Mouse (Mus musculus) forebrain, embryonic 11.5 days (tissue): ENCODE data around the gene Itgb2. TPM values are rescaled to one million over a fixed set of nuclear protein-coding genes. Genes with fewer than 3 reads are reported as not detected.

Experiments used
- ATAC-seq: fragments of 200-750 bp; cut with Nextera tagmentation; replicated peaks from 2 replicates; pipeline ENCODE4 v1.8.0; 2017; ENCODE audit warnings: moderate TSS enrichment; ENCODE audit not compliant: low FRiP score
- DNase-seq: peaks from one replicate; pipeline ENCODE4 v3.0.0-alpha.2; 2017; ENCODE audit warnings: low spot score
- H3K27ac ChIP-seq: fragments of 300-500 bp; sonication (generic); 2 replicates; pipeline ENCODE4 v1.5.1; 2014; ENCODE audit warnings: low read depth, low read length
- H3K27me3 ChIP-seq: fragments of 300-500 bp; sonication (generic); 2 replicates; pipeline ENCODE4 v1.6.1; 2014; ENCODE audit warnings: mild to moderate bottlenecking, low read length, mixed read lengths; ENCODE audit not compliant: control insufficient read depth, insufficient read depth
- H3K36me3 ChIP-seq: fragments of 300-500 bp; sonication (generic); 2 replicates; pipeline ENCODE4 v1.6.1; 2014; ENCODE audit warnings: mild to moderate bottlenecking, low read length, moderate library complexity, mixed read lengths; ENCODE audit not compliant: control insufficient read depth, insufficient read depth
- H3K4me1 ChIP-seq: fragments of 300-500 bp; sonication (generic); replicated peaks from 2 replicates; pipeline ENCODE4 v1.6.1; 2014; ENCODE audit warnings: low read length, mixed read lengths; ENCODE audit not compliant: control insufficient read depth, insufficient read depth
- H3K4me2 ChIP-seq: fragments of 300-500 bp; sonication (generic); 2 replicates; pipeline ENCODE4 v1.6.1; 2014; ENCODE audit warnings: low read depth, mild to moderate bottlenecking, low read length, moderate library complexity, mixed read lengths; ENCODE audit not compliant: severe bottlenecking
- H3K4me3 ChIP-seq: fragments of 300-500 bp; sonication (generic); 2 replicates; pipeline ENCODE4 v1.5.1; 2014; ENCODE audit warnings: low read depth, low read length
- H3K9ac ChIP-seq: fragments of 300-500 bp; sonication (generic); 2 replicates; pipeline ENCODE4 v1.6.1; 2014; ENCODE audit warnings: low read length
- H3K9me3 ChIP-seq: fragments of 300-500 bp; sonication (generic); 2 replicates; pipeline ENCODE4 v1.6.1; 2016; ENCODE audit warnings: low read length, mixed read lengths; ENCODE audit not compliant: control insufficient read depth
- WGBS: fragments of 180-500 bp; shearing (Covaris S2); extraction: QIAGEN DNeasy Blood & Tissue Kit; methylation state at CpG from one replicate; pipeline ENCODE4 v1.1.7; 2014; 5-methylcytosine and 5-hydroxymethylcytosine counted together
- polyA plus RNA-seq: library from polyadenylated mRNA; unstranded; fragments of >200 nt; fragmentation: Nextera tagmentation; extraction: Ambion mirVana; gene quantifications from 2 replicates; pipeline ENCODE4 v1.2.1, GENCODE M21; 2014

Itgb2 gene
- polyA plus RNA-seq, 1 experiment from 2014 or later = 1.3 TPM

GRCm38 (mm10) chr10:77582285-77582618 lies 52.2 kb downstream of the Itgb2 start:
- Histone ChIP-seq H3K27me3 (no peaks in the 10 kb centered on the region), H3K4me1 (peaks cover 6% of the 10 kb centered on the region), H3K9ac (peak overlapping the region; percentile 71), H3K9me3 (no peaks in the 10 kb centered on the region), H3K36me3 (no peaks in the 10 kb centered on the region), H3K4me2 (peak overlapping the region; percentile 80), H3K4me3 (peak overlapping the region; percentile 75), H3K27ac (no peak overlapping the region)
- 10% methylated on average over 8 of the region's 8 CpGs for WGBS
- DNase-seq = no peak
- ATAC-seq = no peak

DNA sequence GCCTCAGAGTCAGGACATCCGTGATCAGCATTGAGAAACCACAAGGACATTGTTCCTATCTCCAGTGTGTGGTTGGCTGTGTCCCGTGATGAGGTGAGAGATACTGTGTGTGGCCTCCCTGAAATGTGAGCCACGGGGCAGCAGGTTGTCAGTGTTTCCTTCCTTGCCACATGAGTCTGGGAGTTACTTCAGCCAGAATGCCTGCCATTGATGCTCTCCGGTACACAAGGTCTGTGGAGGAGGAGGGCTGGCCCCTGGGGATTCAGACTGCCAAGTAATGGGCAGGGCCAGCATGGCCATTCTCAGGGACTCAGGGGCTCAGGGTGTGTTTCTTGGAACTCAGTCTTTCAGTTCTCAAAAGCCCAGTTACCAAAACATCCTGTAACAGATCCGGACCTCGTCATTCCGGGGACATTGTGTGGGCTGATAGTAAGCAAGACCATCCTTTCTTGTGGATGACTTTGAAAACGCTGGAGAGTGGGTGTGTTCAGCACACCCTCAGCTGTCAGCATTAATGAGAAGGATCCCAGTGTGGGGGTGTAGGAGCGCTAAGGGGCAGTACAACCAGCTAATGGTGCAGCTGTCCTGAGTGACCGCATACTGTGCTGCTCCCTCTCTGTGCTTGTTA lies 53.9 kb downstream of the Itgb2 start:
- no peak overlapping the region for H3K9ac ChIP-seq

DNA sequence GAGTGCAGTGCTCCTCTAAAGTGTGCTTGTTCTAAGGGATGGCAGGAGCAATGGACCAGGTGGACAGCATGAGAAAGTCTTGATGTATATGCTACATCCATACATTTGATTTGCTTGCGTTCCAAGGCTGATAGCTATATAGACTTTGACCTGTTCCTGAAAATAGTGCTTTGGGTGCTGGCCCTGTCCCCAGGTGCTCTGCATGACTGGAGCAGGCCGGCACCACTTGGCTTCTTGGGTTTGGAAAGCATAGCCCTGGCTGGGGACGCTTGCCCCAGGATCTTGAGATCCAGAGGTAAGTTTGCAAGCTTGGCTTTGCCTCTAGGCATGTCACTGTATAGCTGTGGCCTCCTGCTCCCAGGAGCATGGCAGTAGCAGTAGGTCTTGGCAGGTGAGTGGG lies 56.6 kb downstream of the Itgb2 start:
- peaks cover 6% of the 10 kb centered on the region; the same call in 1 of the 2 replicates for H3K4me1 ChIP-seq
- H3K36me3 ChIP-seq = no peaks in the 10 kb centered on the region
- DNase-seq = no peak
- H3K4me2 ChIP-seq = no peak overlapping the region
- no peak for ATAC-seq
- no peak overlapping the region for H3K27ac ChIP-seq
- WGBS = 84% methylated on average over 3 of the region's 3 CpGs
- no peak overlapping the region for H3K9ac ChIP-seq
- no peaks in the 10 kb centered on the region for H3K9me3 ChIP-seq
- no peaks in the 10 kb centered on the region for H3K27me3 ChIP-seq
- H3K4me3 ChIP-seq = no peak overlapping the region

More for the DNA sequence above, 53.9 kb downstream of the Itgb2 start:
- H3K4me3 ChIP-seq = no peak overlapping the region
- DNase-seq (no peak), ATAC-seq (no peak)
- H3K9me3 ChIP-seq = no peaks in the 10 kb centered on the region
- H3K4me2 ChIP-seq = no peak overlapping the region
- no peaks in the 10 kb centered on the region for H3K36me3 ChIP-seq
- WGBS = 85% methylated on average over 10 of the region's 10 CpGs
- H3K27ac ChIP-seq = no peak overlapping the region
- H3K27me3 ChIP-seq = no peaks in the 10 kb centered on the region
- H3K4me1 ChIP-seq = peaks cover 6% of the 10 kb centered on the region

DNA sequence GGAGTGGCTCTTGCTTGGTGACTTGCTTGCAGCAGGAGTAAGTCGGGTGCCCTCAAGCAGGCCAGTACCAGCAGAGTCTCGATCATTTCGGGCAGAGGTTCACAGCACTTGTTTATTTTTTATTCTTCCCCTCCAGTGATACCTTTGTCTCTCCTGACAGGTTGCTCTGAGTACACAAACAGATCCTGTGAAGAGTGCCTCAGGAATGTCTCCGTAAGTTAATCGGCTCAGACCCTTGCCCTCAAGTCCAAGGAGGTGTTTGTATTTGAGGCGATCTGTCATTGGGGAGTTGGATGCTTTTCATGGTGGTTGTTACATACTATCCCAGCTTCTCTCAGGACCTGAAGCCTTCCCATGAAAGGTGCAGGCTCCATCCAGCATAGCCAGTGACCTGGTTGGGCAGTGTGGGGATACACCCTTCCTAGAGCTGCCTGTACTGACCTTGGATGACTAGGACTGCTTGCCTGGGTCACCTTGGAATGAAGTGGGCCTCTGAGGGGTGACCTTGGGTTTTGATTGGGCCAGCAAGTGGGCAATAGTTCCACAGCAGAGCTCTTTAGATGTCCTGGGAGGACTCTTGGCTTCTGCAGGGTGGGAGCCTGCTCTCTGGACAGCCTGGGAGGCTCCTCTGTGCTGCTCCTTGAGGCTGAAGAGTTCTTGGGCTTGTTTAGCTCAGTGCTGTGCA lies 57.2 kb downstream of the Itgb2 start:
- no peaks in the 10 kb centered on the region for H3K27me3 ChIP-seq
- ATAC-seq (no peak), DNase-seq (no peak)
- H3K4me2 ChIP-seq = no peak overlapping the region
- no peaks in the 10 kb centered on the region for H3K36me3 ChIP-seq
- H3K27ac ChIP-seq = no peak overlapping the region
- peaks cover 5% of the 10 kb centered on the region; the same call in 1 of the 2 replicates for H3K4me1 ChIP-seq
- H3K9me3 ChIP-seq = no peaks in the 10 kb centered on the region
- 95% methylated on average over 6 of the region's 6 CpGs for WGBS
- H3K4me3 ChIP-seq = no peak overlapping the region
- no peak overlapping the region for H3K9ac ChIP-seq

DNA sequence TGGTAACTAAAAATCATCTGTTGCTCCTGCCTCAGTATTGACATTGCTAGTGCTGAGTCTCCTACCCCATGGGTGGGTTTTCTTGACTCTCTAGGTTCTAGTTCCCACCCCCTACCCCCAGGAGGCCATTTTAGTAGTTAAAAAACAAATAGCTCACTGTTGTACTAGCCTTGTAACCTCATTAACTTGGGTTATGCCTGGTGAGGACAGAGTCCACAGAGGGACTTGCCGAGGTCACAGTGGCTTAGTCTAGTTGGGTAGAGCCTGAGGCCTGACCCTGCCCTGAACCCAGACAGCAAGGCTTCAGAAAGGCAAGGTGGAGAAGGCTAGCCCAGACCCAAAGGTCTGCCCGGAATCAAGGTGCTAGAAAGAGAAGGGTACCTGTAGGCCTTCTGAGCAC lies 58.0 kb downstream of the Itgb2 start:
- H3K27ac ChIP-seq = no peak overlapping the region
- no peaks in the 10 kb centered on the region for H3K36me3 ChIP-seq
- no peak overlapping the region for H3K9ac ChIP-seq
- no peak overlapping the region for H3K4me2 ChIP-seq
- no peak for ATAC-seq
- H3K4me1 ChIP-seq = 0 out of 2 replicates have a peak, but pooled peaks cover 1% of the 10 kb centered on the region
- 86% methylated on average over 2 of the region's 2 CpGs for WGBS
- no peak overlapping the region for H3K4me3 ChIP-seq
- no peaks in the 10 kb centered on the region for H3K9me3 ChIP-seq
- DNase-seq = no peak
- no peaks in the 10 kb centered on the region for H3K27me3 ChIP-seq

GRCm38 (mm10) chr10:77589117-77589516 lies 59.1 kb downstream of the Itgb2 start:
- ATAC-seq (no peak), DNase-seq (no peak)
- no peak overlapping the region for H3K4me3 ChIP-seq
- H3K36me3 ChIP-seq = peaks cover 2% of the 10 kb centered on the region
- WGBS = 86% methylated on average over 7 of the region's 7 CpGs
- no peaks in the 10 kb centered on the region for H3K4me1 ChIP-seq
- no peak overlapping the region for H3K27ac ChIP-seq
- no peaks in the 10 kb centered on the region for H3K27me3 ChIP-seq
- no peaks in the 10 kb centered on the region for H3K9me3 ChIP-seq
- no peak overlapping the region for H3K4me2 ChIP-seq
- no peak overlapping the region for H3K9ac ChIP-seq

- H3K4me2 ChIP-seq = no peak overlapping the region
- no peak overlapping the region for H3K9ac ChIP-seq
- no peaks in the 10 kb centered on the region for H3K9me3 ChIP-seq
- no peak for DNase-seq
- no peaks in the 10 kb centered on the region for H3K27me3 ChIP-seq
- no peaks in the 10 kb centered on the region for H3K4me1 ChIP-seq
- ATAC-seq = no peak
- no peak overlapping the region for H3K27ac ChIP-seq
- no peak overlapping the region for H3K4me3 ChIP-seq
- H3K36me3 ChIP-seq = peaks cover 8% of the 10 kb centered on the region
- WGBS = 90% methylated on average over 8 of the region's 8 CpGs
These were observed 59.7 kb downstream of the Itgb2 start for GRCm38 (mm10) chr10:77589749-77590148.

- Histone ChIP-seq H3K4me2 (no peak overlapping the region), H3K36me3 (peaks cover 9% of the 10 kb centered on the region), H3K9me3 (no peaks in the 10 kb centered on the region), H3K4me1 (no peaks in the 10 kb centered on the region), H3K27me3 (no peaks in the 10 kb centered on the region), H3K4me3 (no peak overlapping the region), H3K27ac (no peak overlapping the region), H3K9ac (no peak overlapping the region)
- peak; percentile 67 for ATAC-seq
- 33% methylated on average over 6 of the region's 6 CpGs for WGBS
- DNase-seq = peak; percentile 83
These were observed 60.8 kb downstream of the Itgb2 start for GRCm38 (mm10) chr10:77590812-77591211.

DNA sequence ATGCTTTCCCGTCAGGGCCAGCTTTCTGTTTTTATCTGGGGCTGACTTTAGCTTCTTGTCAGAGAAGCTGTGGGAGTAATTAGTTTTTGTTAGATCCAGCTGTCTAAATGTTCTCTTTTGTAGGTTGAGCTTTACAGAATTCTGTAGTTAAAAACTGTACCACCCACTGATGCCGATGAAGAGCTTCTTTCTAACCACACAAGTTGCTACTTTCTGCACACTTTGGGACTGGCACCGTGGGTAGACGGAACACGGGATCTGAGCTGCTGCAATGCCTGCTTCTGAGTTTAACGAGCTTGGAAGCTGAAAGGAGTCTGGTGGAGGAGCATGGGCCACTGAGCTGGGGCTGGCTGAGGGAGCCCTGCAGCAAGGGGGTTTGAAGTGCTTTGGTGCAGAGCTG lies 61.5 kb downstream of the Itgb2 start:
- H3K9me3 ChIP-seq = no peaks in the 10 kb centered on the region
- H3K36me3 ChIP-seq = peaks cover 9% of the 10 kb centered on the region
- no peak for DNase-seq
- no peak for ATAC-seq
- 67% methylated on average over 6 of the region's 6 CpGs for WGBS
- H3K27me3 ChIP-seq = no peaks in the 10 kb centered on the region
- H3K4me1 ChIP-seq = no peaks in the 10 kb centered on the region
- H3K4me2 ChIP-seq = no peak overlapping the region
- H3K27ac ChIP-seq = no peak overlapping the region
- H3K4me3 ChIP-seq = no peak overlapping the region
- no peak overlapping the region for H3K9ac ChIP-seq
